15 mouse cellular contexts compared by ENCODE assay signal in genomic region chr11:102165971-102166722, GRCm38 (mm10). TPM values are rescaled to one million over a fixed set of nuclear protein-coding genes. Genes with fewer than 3 reads are reported as not detected.
DNase-seq lines count a peak whose midpoint lies in the region; ATAC-seq lines count a peak whose summit lies in the region.
"Had no signal": no experiment of that assay in that cellular context is flagged by ENCODE, and none has a peak within 500 bp of the region (broad histone marks: within the 10 kb centered on the region; RNA-seq: fewer than 3 reads in every experiment).

No protein-coding gene starts in this region.

- intact Hi-C loops in left cerebral cortex, postnatal 10 days (cut with DNase I): no loop called here

- 66% methylated on average over 6 of the region's 6 CpGs for WGBS in forebrain, embryonic 16.5 days
- 83% methylated on average over 6 of the region's 6 CpGs for WGBS in forebrain, embryonic 12.5 days
- WGBS in heart, embryonic 12.5 days: 62% methylated on average over 6 of the region's 6 CpGs

- no peak overlapping the region for H3K9ac ChIP-seq in forebrain, embryonic 16.5 days (replicated peaks; ENCODE audit: low read depth, low read length)
- no peak overlapping the region for H3K9ac ChIP-seq in forebrain, embryonic 12.5 days
- H3K9ac ChIP-seq in heart, embryonic 12.5 days: no peak overlapping the region
- H3K9ac ChIP-seq: embryonic facial prominence, embryonic 15.5 days; limb, embryonic 13.5 days; neural tube, embryonic 12.5 days had no signal

- H3K4me3 ChIP-seq in forebrain, embryonic 16.5 days (replicated peaks; ENCODE audit: low read length): no peak overlapping the region
- no peak overlapping the region for H3K4me3 ChIP-seq in forebrain, embryonic 12.5 days (replicated peaks)
- H3K4me3 ChIP-seq in heart, embryonic 12.5 days: no peak overlapping the region
- H3K4me3 ChIP-seq: embryonic facial prominence, embryonic 15.5 days; heart, embryonic 10.5 days; limb, embryonic 13.5 days; neural tube, embryonic 12.5 days had no signal

- H3K4me1 ChIP-seq in forebrain, embryonic 16.5 days (replicated peaks; ENCODE audit: control insufficient read depth, insufficient read depth, low read length): peaks cover 8% of the 10 kb centered on the region
- H3K4me1 ChIP-seq in forebrain, embryonic 12.5 days: no peaks in the 10 kb centered on the region
- H3K4me1 ChIP-seq in heart, embryonic 12.5 days (replicated peaks): peaks cover 3% of the 10 kb centered on the region; the same call in 1 of the 2 replicates
- H3K4me1 ChIP-seq: embryonic facial prominence, embryonic 15.5 days; limb, embryonic 13.5 days; neural tube, embryonic 12.5 days had no signal

- DNase-seq in left cerebral cortex, adult 18-20 months (ENCODE audit: low spot score in 2 of 2): peak; percentile 14 to 52
- DNase-seq in left cerebral cortex, postnatal 10 days (ENCODE audit: extremely low spot score in 1 of 2, low spot score in 2 of 2): no peak
- DNase-seq in cerebellum, adult 9-11 months: peak; percentile 79
- peak; percentile 32 to 47 for DNase-seq in layer of hippocampus, postnatal 10 days (ENCODE audit: low spot score in 2 of 2)
- DNase-seq in c-Kit-positive CD71-positive TER-119-positive erythroid progenitor cells, embryonic 14.5 days (ENCODE audit: low spot score): no peak

- no peak overlapping the region for H3K4me2 ChIP-seq in forebrain, embryonic 16.5 days (ENCODE audit: low read length)
- H3K4me2 ChIP-seq in forebrain, embryonic 12.5 days: no peak overlapping the region
- H3K4me2 ChIP-seq in heart, embryonic 12.5 days: no peak overlapping the region
- H3K4me2 ChIP-seq: embryonic facial prominence, embryonic 15.5 days; limb, embryonic 13.5 days; neural tube, embryonic 12.5 days had no signal

- H3K27ac ChIP-seq in forebrain, embryonic 16.5 days (ENCODE audit: low read length): no peak overlapping the region
- no peak overlapping the region for H3K27ac ChIP-seq in forebrain, embryonic 12.5 days
- no peak overlapping the region for H3K27ac ChIP-seq in heart, embryonic 12.5 days (ENCODE audit: poor library complexity, severe bottlenecking)
- H3K27ac ChIP-seq: embryonic facial prominence, embryonic 15.5 days; heart, embryonic 10.5 days; limb, embryonic 13.5 days; neural tube, embryonic 12.5 days had no signal

- 0 out of 2 replicates have a peak, but pooled peaks have one; percentile 28 for ATAC-seq in forebrain, embryonic 16.5 days
- ATAC-seq in forebrain, embryonic 12.5 days (ENCODE audit: low FRiP score): no peak
- ATAC-seq in heart, embryonic 12.5 days (ENCODE audit: insufficient number of reproducible peaks, low FRiP score): no peak
- ATAC-seq: inflammation-experienced regulatory T-cells, adult 6 months had no signal

- no peaks in the 10 kb centered on the region for H3K27me3 ChIP-seq in forebrain, embryonic 16.5 days (replicated peaks; ENCODE audit: control insufficient read depth, insufficient read depth, low read length)
- H3K27me3 ChIP-seq in forebrain, embryonic 12.5 days: no peaks in the 10 kb centered on the region
- H3K27me3 ChIP-seq in heart, embryonic 12.5 days (replicated peaks): no peaks in the 10 kb centered on the region
- H3K27me3 ChIP-seq: embryonic facial prominence, embryonic 15.5 days; limb, embryonic 13.5 days; neural tube, embryonic 12.5 days had no signal

- H3K9me3 ChIP-seq in forebrain, embryonic 16.5 days (ENCODE audit: control insufficient read depth, low read length): no peaks in the 10 kb centered on the region
- H3K9me3 ChIP-seq in forebrain, embryonic 12.5 days: no peaks in the 10 kb centered on the region
- H3K9me3 ChIP-seq in heart, embryonic 12.5 days (replicated peaks): no peaks in the 10 kb centered on the region
- H3K9me3 ChIP-seq: embryonic facial prominence, embryonic 15.5 days; heart, embryonic 10.5 days; limb, embryonic 13.5 days; neural tube, embryonic 12.5 days had no signal

- H3K36me3 ChIP-seq in forebrain, embryonic 16.5 days (ENCODE audit: control insufficient read depth, insufficient read depth): peaks cover 19% of the 10 kb centered on the region
- H3K36me3 ChIP-seq in forebrain, embryonic 12.5 days (replicated peaks): peaks cover 88% of the 10 kb centered on the region
- peaks cover 73% of the 10 kb centered on the region for H3K36me3 ChIP-seq in heart, embryonic 12.5 days

RNA-seq across cellular contexts. Expression of gene Tmem101, which starts 9.9 kb away (rescaled TPM):
- 43.9 and 44.7 TPM in 2 replicates for polyA plus RNA-seq in forebrain, embryonic 16.5 days (2015; fragmentation: Nextera tagmentation; extraction: Ambion mirVana)
- polyA plus RNA-seq in forebrain, embryonic 12.5 days (2016; fragmentation: Nextera tagmentation; extraction: Ambion mirVana): 35.7 and 36.3 TPM in 2 replicates
- 10 to 100 TPM; 24.6 to 25.3 TPM for total RNA-seq in left cerebral cortex, adult 18-20 months (2021)
- total RNA-seq in left cerebral cortex, postnatal 10 days (2021): 10 to 100 TPM; 24.3 to 24.4 TPM
- total RNA-seq in layer of hippocampus, postnatal 10 days (2021): 10 to 100 TPM; 29.8 TPM
- polyA plus RNA-seq in heart, embryonic 12.5 days (2016; fragmentation: Nextera tagmentation; extraction: Ambion mirVana): 36.8 and 37.6 TPM in 2 replicates

RNA-seq across cellular contexts. Expression of gene Lsm12, which starts 18.9 kb away (rescaled TPM):
- 103 and 123 TPM in 2 replicates for polyA plus RNA-seq in forebrain, embryonic 16.5 days (2015; fragmentation: Nextera tagmentation; extraction: Ambion mirVana)
- 136 and 139 TPM in 2 replicates for polyA plus RNA-seq in forebrain, embryonic 12.5 days (2016; fragmentation: Nextera tagmentation; extraction: Ambion mirVana)
- 10 to 100 TPM; 55.0 to 64.2 TPM for total RNA-seq in left cerebral cortex, adult 18-20 months (2021)
- 10 to 100 TPM; 67.6 to 72.3 TPM for total RNA-seq in left cerebral cortex, postnatal 10 days (2021)
- 10 to 100 TPM; 73.8 to 77.8 TPM for total RNA-seq in layer of hippocampus, postnatal 10 days (2021)
- polyA plus RNA-seq in heart, embryonic 12.5 days (2016; fragmentation: Nextera tagmentation; extraction: Ambion mirVana): 90.9 and 94.3 TPM in 2 replicates

RNA-seq across cellular contexts. Expression of gene Nags, which starts 20.8 kb away (rescaled TPM):
- not detected in 2 replicates for polyA plus RNA-seq in forebrain, embryonic 16.5 days (2015; fragmentation: Nextera tagmentation; extraction: Ambion mirVana)
- polyA plus RNA-seq in forebrain, embryonic 12.5 days (2016; fragmentation: Nextera tagmentation; extraction: Ambion mirVana): not detected in 2 replicates
- not detected for total RNA-seq in left cerebral cortex, adult 18-20 months (2021)
- total RNA-seq in left cerebral cortex, postnatal 10 days (2021): under 1 TPM in 1 of 2 experiments, not detected in 1; 0.20 TPM
- not detected for total RNA-seq in layer of hippocampus, postnatal 10 days (2021)
- 0.11 TPM in 1 of 2 replicates, not detected in the other for polyA plus RNA-seq in heart, embryonic 12.5 days (2016; fragmentation: Nextera tagmentation; extraction: Ambion mirVana)
- polyA plus RNA-seq: C2C12; limb, embryonic 13.5 days; neural tube, embryonic 12.5 days had no signal

RNA-seq across cellular contexts. Expression of gene G6pc3, which starts 23.3 kb away (rescaled TPM):
- polyA plus RNA-seq in forebrain, embryonic 16.5 days (2015; fragmentation: Nextera tagmentation; extraction: Ambion mirVana): 21.5 and 26.2 TPM in 2 replicates
- polyA plus RNA-seq in forebrain, embryonic 12.5 days (2016; fragmentation: Nextera tagmentation; extraction: Ambion mirVana): 26.6 and 28.3 TPM in 2 replicates
- 10 to 100 TPM; 67.9 to 68.2 TPM for total RNA-seq in left cerebral cortex, adult 18-20 months (2021)
- 10 to 100 TPM; 43.8 to 45.0 TPM for total RNA-seq in left cerebral cortex, postnatal 10 days (2021)
- 10 to 100 TPM; 44.4 to 45.4 TPM for total RNA-seq in layer of hippocampus, postnatal 10 days (2021)
- 27.1 and 28.0 TPM in 2 replicates for polyA plus RNA-seq in heart, embryonic 12.5 days (2016; fragmentation: Nextera tagmentation; extraction: Ambion mirVana)

RNA-seq across cellular contexts. Expression of gene Pyy, which starts 58.5 kb away (rescaled TPM):
- not detected in 2 replicates for polyA plus RNA-seq in forebrain, embryonic 16.5 days (2015; fragmentation: Nextera tagmentation; extraction: Ambion mirVana)
- not detected in 2 replicates for polyA plus RNA-seq in forebrain, embryonic 12.5 days (2016; fragmentation: Nextera tagmentation; extraction: Ambion mirVana)
- total RNA-seq in left cerebral cortex, adult 18-20 months (2021): not detected
- total RNA-seq in left cerebral cortex, postnatal 10 days (2021): not detected
- not detected for total RNA-seq in layer of hippocampus, postnatal 10 days (2021)
- not detected in 2 replicates for polyA plus RNA-seq in heart, embryonic 12.5 days (2016; fragmentation: Nextera tagmentation; extraction: Ambion mirVana)
- total RNA-seq: megakaryocyte-erythroid progenitor cell, adult 5-6 weeks had no signal
- polyA plus RNA-seq: C2C12; embryonic facial prominence, embryonic 15.5 days; inflammation-experienced regulatory T-cells, adult 6 months; limb, embryonic 13.5 days; neural tube, embryonic 12.5 days had no signal

Comparison
In these comparisons a context has a peak if more than half of its experiments do, and no peak if none do; other contexts are left out.
1. DNase-seq: peak in left cerebral cortex, adult 18-20 months (2 of 2), cerebellum, adult 9-11 months (single experiment) and layer of hippocampus, postnatal 10 days (2 of 2); none in left cerebral cortex, postnatal 10 days (0 of 2) and c-Kit-positive CD71-positive TER-119-positive erythroid progenitor cells, embryonic 14.5 days (single experiment).